ENCODE assay signal across 8 mouse cellular contexts in genomic region chr2:63702333-63703096, GRCm38 (mm10).
A peak's percentile ranks its signal among the peaks of the same experiment; 100 is the strongest.
DNase-seq lines count a peak whose midpoint lies in the region; ATAC-seq and TF ChIP-seq lines count a peak whose summit lies in the region.

No protein-coding gene starts in this region.

- TF ChIP-seq CTCF in ES-Bruce4 (IDR thresholded peaks at IDR 0.05; ENCODE audit: low read depth, low read length) = no peak
- TF ChIP-seq CTCF in brain, embryonic 14.5 days (IDR thresholded peaks at IDR 0.05; ENCODE audit: borderline replicate concordance, extremely low read depth, insufficient read depth, insufficient read length) = no peak

- H3K36me3 ChIP-seq in ES-Bruce4 (ENCODE audit: control insufficient read depth, insufficient read depth, low read length, poor library complexity, severe bottlenecking) = no peaks in the 10 kb centered on the region
- H3K36me3 ChIP-seq in hindbrain, embryonic 16.5 days (ENCODE audit: control insufficient read depth, insufficient read depth, low read length) = no peaks in the 10 kb centered on the region

- H3K9me3 ChIP-seq in ES-Bruce4 (replicated peaks; ENCODE audit: control insufficient read depth, insufficient read depth, low read length, poor library complexity, severe bottlenecking) = no peaks in the 10 kb centered on the region
- H3K9me3 ChIP-seq in hindbrain, embryonic 16.5 days (ENCODE audit: control insufficient read depth, low read length) = peaks cover under 1% of the 10 kb centered on the region

- H3K4me2 ChIP-seq in hindbrain, embryonic 16.5 days (ENCODE audit: low read length) = peak overlapping the region; percentile 73

- ATAC-seq in frontal cortex, adult (ENCODE audit: low TSS enrichment) = peak; percentile 87
- peak; percentile 95 for ATAC-seq in hindbrain, embryonic 16.5 days
- ATAC-seq in activated CD4-positive, CD25-positive, alpha-beta regulatory T cell, adult 4 months = no peak

- peak; percentile 91 for DNase-seq in brain, embryonic 14.5 days (ENCODE audit: low read depth)
- peak; percentile 21 to 24 for DNase-seq in left cerebral cortex, adult 8-10 months (ENCODE audit: low spot score in 2 of 2)
- peak; percentile 1 for DNase-seq in lung, postnatal 25 days (ENCODE audit: low spot score)
- peak; percentile 25 for DNase-seq in right cerebral cortex, postnatal 25 days

- H3K27ac ChIP-seq in ES-Bruce4 (ENCODE audit: insufficient read depth, low read length) = no peak overlapping the region
- H3K27ac ChIP-seq in hindbrain, embryonic 16.5 days (ENCODE audit: low read depth, low read length) = peak overlapping the region; percentile 41; the same call in 1 of the 2 replicates

- peak overlapping the region; percentile 14 for H3K4me3 ChIP-seq in ES-Bruce4 (ENCODE audit: low read depth, low read length)
- H3K4me3 ChIP-seq in hindbrain, embryonic 16.5 days (ENCODE audit: low read length) = peak overlapping the region; percentile 44

- no peak for TF ChIP-seq POLR2A in ES-Bruce4 (IDR thresholded peaks at IDR 0.05; ENCODE audit: insufficient read depth, low read length)
- TF ChIP-seq POLR2A in brain, embryonic 14.5 days (IDR thresholded peaks at IDR 0.05; ENCODE audit: borderline replicate concordance, extremely low read depth, insufficient read depth, insufficient read length, poor library complexity, severe bottlenecking) = peak; percentile 16; the same call in 1 of the 2 replicates

- no peaks in the 10 kb centered on the region for H3K4me1 ChIP-seq in ES-Bruce4 (ENCODE audit: control insufficient read depth, insufficient read depth, low read length)
- H3K4me1 ChIP-seq in hindbrain, embryonic 16.5 days (ENCODE audit: control insufficient read depth, insufficient read depth, low read depth, low read length) = peaks cover 7% of the 10 kb centered on the region

- H3K9ac ChIP-seq in ES-Bruce4 (ENCODE audit: low read depth, poor library complexity, severe bottlenecking) = no peak overlapping the region
- peak overlapping the region; percentile 65 for H3K9ac ChIP-seq in hindbrain, embryonic 16.5 days (ENCODE audit: low read depth, low read length)

- H3K27me3 ChIP-seq in ES-Bruce4 (ENCODE audit: control insufficient read depth, insufficient read depth, low read length, poor library complexity, severe bottlenecking) = no peaks in the 10 kb centered on the region
- H3K27me3 ChIP-seq in hindbrain, embryonic 16.5 days (replicated peaks; ENCODE audit: control insufficient read depth, insufficient read depth, low read length) = no peaks in the 10 kb centered on the region

- no peak for TF ChIP-seq EP300 in ES-Bruce4 (IDR thresholded peaks at IDR 0.05; ENCODE audit: insufficient read depth, low read depth, low read length)

- under 1% methylated on average over 22 of the region's 22 CpGs for WGBS in hindbrain, embryonic 16.5 days

Comparison
In these comparisons a context has a peak if more than half of its experiments do, and no peak if none do; other contexts are left out.
1. DNase-seq: peak in every context shown above with its lines; median percentile 91 in brain, embryonic 14.5 days; 25 in right cerebral cortex, postnatal 25 days; 22 in left cerebral cortex, adult 8-10 months; 1 in lung, postnatal 25 days.